Mouse (Mus musculus) heart, adult 8-10 months (tissue): ENCODE measurements around the gene Unk. TPM values are rescaled to one million over a fixed set of nuclear protein-coding genes. Genes with fewer than 3 reads are reported as not detected.
"Not testable (repeated sequence)": the region's sequence is repeated elsewhere in the genome, so short reads cannot be mapped to it uniquely, and the experiment has no call there.

ENCODE experiments used
- DNase-seq: peaks from one replicate; pipeline ENCODE4 v3.0.0; 2022; ENCODE audit warnings: low spot score
- total RNA-seq, 4 experiments: library from RNA; stranded (reverse); gene quantifications; 2 replicates each; pipeline ENCODE4 v1.2.4; 2022

Gene Unk
- total RNA-seq, 4 experiments from 2014 or later = 7.2 to 9.4 (median 7.8) TPM

DNA sequence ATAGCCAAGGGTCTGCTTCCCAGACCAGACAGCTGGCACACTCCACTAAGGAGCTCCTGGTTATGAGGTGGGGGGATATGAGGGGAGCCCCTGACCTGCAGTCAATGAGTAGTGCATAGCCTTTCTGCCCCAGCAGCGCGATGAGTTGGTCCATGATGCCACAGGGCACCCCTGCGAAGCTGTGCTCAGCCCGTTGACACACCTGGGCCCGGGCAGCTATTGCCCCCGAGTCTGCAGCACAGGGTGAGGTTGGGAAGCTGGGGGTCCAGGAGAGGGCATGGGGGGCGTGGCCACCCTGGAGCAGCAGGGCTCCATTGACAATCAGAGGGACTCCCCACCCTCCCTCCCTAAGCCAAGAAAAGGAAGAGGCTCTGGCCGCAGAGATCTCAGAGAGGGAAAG lies 20.0 kb upstream of the Unk start:
- no peak for DNase-seq

GRCm38 (mm10) chr11:116010948-116011347 lies 19.2 kb upstream of the Unk start:
- DNase-seq = no peak

GRCm38 (mm10) chr11:116011529-116012261 lies 18.4 kb upstream of the Unk start:
- no peak for DNase-seq

DNA sequence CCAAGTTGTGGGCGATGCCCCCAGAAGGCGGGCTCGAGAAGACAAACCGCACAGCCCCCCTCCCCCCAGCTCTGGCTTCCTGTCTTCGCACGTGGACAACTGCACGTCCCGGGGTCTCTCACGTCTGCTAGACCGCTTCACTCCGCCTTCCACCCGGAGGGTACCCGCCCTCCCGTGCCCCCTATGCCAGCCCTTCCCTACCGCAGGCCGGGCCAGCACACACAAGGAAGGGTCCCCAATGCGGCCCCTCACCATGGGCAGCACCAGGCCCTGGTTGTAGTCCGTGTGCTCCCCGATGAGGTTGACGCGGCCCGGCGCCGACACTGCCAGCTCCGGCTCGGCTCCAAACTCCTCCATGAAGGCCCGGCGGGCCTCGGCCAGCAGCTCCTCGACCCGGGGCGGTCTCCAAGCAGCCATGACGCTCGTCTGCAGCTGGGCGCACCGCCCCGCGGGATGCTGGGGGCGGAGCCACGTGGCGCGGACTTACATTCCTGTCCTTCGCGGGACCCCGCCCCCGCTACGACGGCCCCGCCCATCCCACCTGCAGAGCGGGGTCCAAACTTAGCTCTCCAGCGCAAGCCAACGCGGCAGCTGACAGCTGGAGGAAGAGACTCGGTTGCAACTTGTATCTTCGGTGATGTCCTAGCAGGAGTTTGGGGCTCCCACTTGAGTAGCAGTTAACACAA lies 17.7 kb upstream of the Unk start, which contains the start of gene Galk1:
TSS of gene Galk1 (minus strand) at position 458 of the 686 bp plus-strand sequence.
- peak; percentile 78 for DNase-seq

GRCm38 (mm10) chr11:116014821-116015220 lies 15.3 kb upstream of the Unk start:
- no peak for DNase-seq

- no peak for DNase-seq
These were observed 12.0 kb upstream of the Unk start for GRCm38 (mm10) chr11:116018106-116018505.

- not testable (repeated sequence) for DNase-seq
These were observed 11.3 kb upstream of the Unk start for GRCm38 (mm10) chr11:116018867-116019266.

DNA sequence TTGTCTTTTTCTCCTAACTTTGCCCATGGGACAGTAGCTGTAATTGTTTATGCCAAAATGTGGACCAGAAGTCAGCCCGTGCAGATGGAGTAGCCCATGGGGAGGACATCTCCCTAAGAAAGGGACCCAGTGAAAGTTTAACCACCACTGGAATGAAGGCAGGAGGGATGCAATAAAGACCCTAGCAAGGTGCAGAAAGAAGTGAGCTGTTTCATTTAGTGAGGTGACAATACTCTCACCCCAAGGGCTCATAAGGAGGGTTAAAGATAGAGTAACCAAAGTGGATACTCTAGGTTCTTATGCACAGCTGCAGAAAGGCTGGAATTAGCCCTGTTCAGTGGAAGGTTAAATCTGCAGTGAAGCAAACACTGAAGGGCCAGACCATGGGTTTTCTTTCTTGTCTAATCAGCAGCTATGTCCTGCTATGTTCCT lies 10.7 kb upstream of the Unk start:
- no peak for DNase-seq

- DNase-seq = no peak
These were observed 10.1 kb upstream of the Unk start for GRCm38 (mm10) chr11:116019976-116020411.

GRCm38 (mm10) chr11:116020519-116020922 lies 9.6 kb upstream of the Unk start:
- no peak for DNase-seq

DNA sequence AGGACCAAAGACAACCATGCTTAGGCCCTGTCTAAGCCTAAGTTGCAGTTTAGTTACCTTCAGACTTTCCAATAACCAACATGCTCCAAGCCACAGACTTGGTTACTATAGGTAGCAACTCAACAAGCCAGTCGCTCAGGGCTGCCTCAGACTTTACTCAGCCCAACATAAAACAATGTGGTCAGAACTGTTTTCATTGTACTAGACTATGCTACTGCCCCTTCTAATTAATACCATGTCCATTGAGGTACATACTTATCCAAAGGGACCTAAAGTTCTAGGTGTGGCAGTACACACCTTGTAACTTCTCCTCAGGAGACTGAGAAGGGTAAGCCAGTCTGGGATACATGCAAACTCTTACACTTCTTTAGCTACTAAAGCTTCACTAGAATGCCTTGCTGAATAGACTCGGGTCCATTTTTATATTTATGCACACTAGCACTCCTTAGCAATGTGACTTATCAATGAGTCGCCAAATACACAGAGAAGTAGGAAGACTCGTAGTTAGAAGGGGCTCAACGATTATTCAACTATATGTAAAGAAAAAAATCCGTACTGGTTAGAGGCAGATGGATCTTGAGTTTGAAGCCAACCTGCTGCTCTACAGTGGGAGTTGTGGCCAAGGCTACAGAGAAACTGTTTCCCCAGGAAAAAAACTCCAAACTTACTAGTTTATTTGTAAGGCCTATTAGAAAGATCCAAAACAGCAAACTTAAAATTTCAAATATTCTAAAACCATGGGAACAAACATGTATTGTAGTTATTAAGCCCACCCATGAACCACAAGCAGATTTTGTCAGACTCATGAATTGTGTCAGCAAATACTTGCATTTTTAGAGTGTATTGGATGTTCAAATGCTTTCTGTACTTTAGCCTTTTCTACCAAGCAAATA lies 8.5 kb upstream of the Unk start:
- DNase-seq = no peak

DNA sequence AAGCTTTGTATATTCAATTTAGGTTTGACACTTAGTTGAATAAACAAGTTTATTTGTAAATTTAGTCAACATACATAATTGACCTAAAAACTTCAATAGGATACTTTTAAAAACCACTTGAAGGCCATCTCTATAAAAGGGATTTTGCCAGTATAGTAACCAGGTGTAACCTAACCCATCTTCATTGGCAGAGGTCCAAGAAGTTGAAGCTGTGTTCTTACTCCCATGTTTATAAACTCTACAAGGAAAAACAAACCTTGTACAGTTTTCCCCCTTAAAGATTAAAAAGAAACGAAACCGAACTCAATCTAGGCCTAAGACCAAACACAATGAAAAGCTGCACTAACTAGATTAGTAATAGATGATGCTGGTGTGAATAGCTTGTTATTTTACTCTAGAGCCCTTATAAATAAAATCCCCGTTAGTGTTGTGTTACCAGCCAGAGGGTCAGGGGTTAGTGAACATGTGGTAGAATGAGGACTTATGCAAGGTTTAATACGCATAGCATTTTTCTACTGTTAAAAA lies 7.8 kb upstream of the Unk start:
- DNase-seq = no peak

- not testable (repeated sequence) for DNase-seq
These were observed 6.9 kb upstream of the Unk start for GRCm38 (mm10) chr11:116023074-116023770.

GRCm38 (mm10) chr11:116023771-116024355 lies 6.3 kb upstream of the Unk start:
- peak; percentile 76 for DNase-seq

DNA sequence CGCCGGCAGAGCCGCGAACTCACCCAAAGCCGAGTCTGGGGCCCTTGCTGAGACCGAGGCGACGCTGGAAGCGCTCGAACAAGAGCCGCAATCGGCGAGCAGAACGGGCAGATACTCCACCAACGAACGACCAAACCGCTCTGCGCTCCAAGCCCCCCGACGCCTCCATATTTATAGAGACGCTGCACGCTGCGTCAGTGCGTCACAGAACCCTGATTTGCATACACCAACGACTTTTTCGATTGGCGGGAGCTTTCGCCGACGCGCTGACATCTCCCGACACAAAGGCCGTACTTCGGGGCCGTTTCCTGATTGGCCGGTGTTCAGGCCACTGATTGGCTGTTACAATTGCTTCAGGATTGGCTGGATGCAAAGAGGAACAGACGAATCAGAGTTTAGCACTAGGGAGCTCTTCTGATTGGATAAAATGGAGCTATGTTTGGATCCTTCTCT lies 5.7 kb upstream of the Unk start:
- DNase-seq = peak; percentile 97

GRCm38 (mm10) chr11:116025056-116025845 lies 4.9 kb upstream of the Unk start:
- DNase-seq = no peak

DNA sequence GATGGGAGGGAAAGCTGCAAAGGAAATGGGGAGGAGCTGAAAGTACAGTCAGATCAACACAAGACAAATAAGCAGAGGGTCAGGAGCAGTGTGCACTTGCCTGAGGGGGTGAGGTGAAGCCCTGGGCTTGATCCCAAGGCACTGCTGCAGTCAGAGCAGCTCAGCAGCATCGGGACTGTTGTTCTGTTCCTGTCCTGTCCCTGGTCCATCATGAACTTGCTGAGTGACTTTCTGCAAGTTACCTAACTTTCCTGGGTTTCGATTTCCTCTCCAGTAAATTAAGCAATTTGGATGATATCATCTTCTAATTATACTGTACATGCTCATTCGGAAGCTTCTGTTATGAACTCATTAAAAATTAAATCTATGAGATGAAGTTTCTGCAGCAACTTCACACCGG lies 2.4 kb upstream of the Unk start, which contains the start of gene H3f3b:
TSS of gene H3f3b (minus strand) at position 207 of the 400 bp plus-strand sequence.
- DNase-seq = no peak

GRCm38 (mm10) chr11:116028177-116028865 lies 1.8 kb upstream of the Unk start:
- no peak for DNase-seq
